ENCODE assay signal across 9 mouse cellular contexts in the genomic region with DNA sequence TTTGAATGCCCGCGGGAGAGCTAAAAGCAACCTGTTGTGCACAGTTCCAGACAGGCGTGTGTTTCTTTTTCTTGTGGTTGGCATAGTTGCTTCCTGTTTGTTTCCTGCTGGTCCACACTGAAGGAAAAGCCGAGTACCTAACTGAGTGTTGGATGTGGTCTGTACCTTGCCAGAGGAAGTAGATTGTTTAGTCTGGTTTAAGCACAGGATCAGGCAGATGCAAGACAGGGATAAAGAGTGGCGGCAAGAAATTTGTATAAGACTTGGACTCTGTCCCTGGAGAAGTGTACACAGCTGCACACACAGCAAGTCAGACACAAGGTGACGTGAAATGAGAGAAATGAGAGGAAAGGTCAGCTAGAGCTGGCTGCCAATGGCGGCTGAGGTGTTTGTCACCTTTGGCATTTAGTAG. TPM values are rescaled to one million over a fixed set of nuclear protein-coding genes. Genes with fewer than 3 reads are reported as not detected.
DNase-seq lines count a peak whose midpoint lies in the region; ATAC-seq and TF ChIP-seq lines count a peak whose summit lies in the region.
"Had no signal": no experiment of that assay in that cellular context is flagged by ENCODE, and none has a peak within 500 bp of the region (broad histone marks: within the 10 kb centered on the region; RNA-seq: fewer than 3 reads in every experiment).

No protein-coding gene starts in this region.

- no peak for TF ChIP-seq CTCF in liver, postnatal 0 days (IDR thresholded peaks at IDR 0.05; ENCODE audit: low read depth)

- TF ChIP-seq EP300 in liver, postnatal 0 days (IDR thresholded peaks at IDR 0.05; ENCODE audit: low read depth) = no peak

- peaks cover 25% of the 10 kb centered on the region for H3K4me1 ChIP-seq in liver, embryonic 15.5 days (replicated peaks)
- peaks cover 16% of the 10 kb centered on the region for H3K4me1 ChIP-seq in intestine, embryonic 14.5 days (replicated peaks; ENCODE audit: control insufficient read depth, insufficient read depth, low read length)
- H3K4me1 ChIP-seq in liver, postnatal 0 days (ENCODE audit: insufficient read depth) = peaks cover 6% of the 10 kb centered on the region
- peaks cover 10% of the 10 kb centered on the region; the same call in 1 of the 2 replicates for H3K4me1 ChIP-seq in forebrain, embryonic 13.5 days

- H3K4me2 ChIP-seq in liver, embryonic 15.5 days = no peak overlapping the region
- peak overlapping the region; percentile 33 for H3K4me2 ChIP-seq in intestine, embryonic 14.5 days (ENCODE audit: low read length)
- H3K4me2 ChIP-seq in liver, postnatal 0 days (ENCODE audit: low read depth, low read length) = no peak overlapping the region
- H3K4me2 ChIP-seq in forebrain, embryonic 13.5 days = no peak overlapping the region

- no peak overlapping the region for H3K9ac ChIP-seq in liver, embryonic 15.5 days
- H3K9ac ChIP-seq in intestine, embryonic 14.5 days (ENCODE audit: low read length) = no peak overlapping the region
- no peak overlapping the region for H3K9ac ChIP-seq in liver, postnatal 0 days (replicated peaks)
- H3K9ac ChIP-seq in forebrain, embryonic 13.5 days = no peak overlapping the region

- 24% methylated on average over 7 of the region's 7 CpGs for WGBS in liver, embryonic 15.5 days (ENCODE audit: insufficient replicate concordance)
- WGBS in intestine, embryonic 14.5 days = 23% methylated on average over 7 of the region's 7 CpGs
- WGBS in liver, postnatal 0 days (ENCODE audit: insufficient replicate concordance) = 28% methylated on average over 7 of the region's 7 CpGs
- 77% methylated on average over 7 of the region's 7 CpGs for WGBS in forebrain, embryonic 13.5 days

- H3K27me3 ChIP-seq in liver, embryonic 15.5 days = no peaks in the 10 kb centered on the region
- no peaks in the 10 kb centered on the region for H3K27me3 ChIP-seq in intestine, embryonic 14.5 days (replicated peaks; ENCODE audit: control insufficient read depth, insufficient read depth, low read length)
- H3K27me3 ChIP-seq in liver, postnatal 0 days (ENCODE audit: insufficient read depth, low read length) = no peaks in the 10 kb centered on the region
- H3K27me3 ChIP-seq in forebrain, embryonic 13.5 days = no peaks in the 10 kb centered on the region

- H3K27ac ChIP-seq in liver, embryonic 15.5 days (replicated peaks) = peak overlapping the region; percentile 29; the same call in 1 of the 2 replicates
- H3K27ac ChIP-seq in intestine, embryonic 14.5 days (ENCODE audit: low read depth) = peak overlapping the region; percentile 70
- H3K27ac ChIP-seq in liver, postnatal 0 days (ENCODE audit: low read depth) = peak overlapping the region; percentile 86
- no peak overlapping the region for H3K27ac ChIP-seq in forebrain, embryonic 13.5 days

- no peak for DNase-seq in liver
- peak; percentile 60 for DNase-seq in intestine, embryonic 14.5 days (ENCODE audit: low spot score)
- peak; percentile 47 for DNase-seq in liver, postnatal 0 days
- peak; percentile 16 to 33 for DNase-seq in thymus, postnatal 36 days
- DNase-seq in urinary bladder, adult 2 months (ENCODE audit: low spot score) = no peak
- no peak for DNase-seq in retina, embryonic 14.5 days (ENCODE audit: low spot score)

- H3K4me3 ChIP-seq in liver, embryonic 15.5 days (replicated peaks) = no peak overlapping the region
- no peak overlapping the region for H3K4me3 ChIP-seq in intestine, embryonic 14.5 days (ENCODE audit: low read depth, low read length)
- no peak overlapping the region for H3K4me3 ChIP-seq in liver, postnatal 0 days (ENCODE audit: low read depth, low read length)
- no peak overlapping the region for H3K4me3 ChIP-seq in forebrain, embryonic 13.5 days

- peaks cover 45% of the 10 kb centered on the region for H3K36me3 ChIP-seq in liver, embryonic 15.5 days (replicated peaks)
- peaks cover 5% of the 10 kb centered on the region; the same call in 1 of the 2 replicates for H3K36me3 ChIP-seq in intestine, embryonic 14.5 days (ENCODE audit: control insufficient read depth, insufficient read depth, low read length)
- H3K36me3 ChIP-seq in liver, postnatal 0 days (replicated peaks; ENCODE audit: insufficient read depth, low read length) = peaks cover 20% of the 10 kb centered on the region
- peaks cover 6% of the 10 kb centered on the region; the same call in 1 of the 2 replicates for H3K36me3 ChIP-seq in forebrain, embryonic 13.5 days (ENCODE audit: poor library complexity, severe bottlenecking)

- no peak for ATAC-seq in liver, embryonic 15.5 days (ENCODE audit: insufficient read depth)
- ATAC-seq in intestine, embryonic 14.5 days (replicated peaks; ENCODE audit: low FRiP score, low TSS enrichment, low read depth) = peak; percentile 76; the same call in 1 of the 2 replicates
- peak; percentile 94 for ATAC-seq in liver, postnatal 0 days
- ATAC-seq in forebrain, embryonic 13.5 days = no peak
- ATAC-seq: forebrain, embryonic 14.5 days had no signal

- no peaks in the 10 kb centered on the region for H3K9me3 ChIP-seq in liver, embryonic 15.5 days (replicated peaks)
- H3K9me3 ChIP-seq in intestine, embryonic 14.5 days (ENCODE audit: control insufficient read depth, low read length) = no peaks in the 10 kb centered on the region
- H3K9me3 ChIP-seq in liver, postnatal 0 days (ENCODE audit: low read length) = no peaks in the 10 kb centered on the region
- H3K9me3 ChIP-seq in forebrain, embryonic 13.5 days (replicated peaks) = no peaks in the 10 kb centered on the region

RNA-seq across cellular contexts. Expression of gene Bpgm, which starts 19.1 kb away (rescaled TPM):
- polyA plus RNA-seq in liver, embryonic 15.5 days (2015; fragmentation: Nextera tagmentation; extraction: Ambion mirVana) = 194 and 219 TPM in 2 replicates
- 30.4 and 38.1 TPM in 2 replicates for polyA plus RNA-seq in intestine, embryonic 14.5 days (2014; fragmentation: Nextera tagmentation; extraction: Ambion mirVana)
- 85.5 and 88.8 TPM in 2 replicates for polyA plus RNA-seq in liver, postnatal 0 days (2015; fragmentation: Nextera tagmentation; extraction: Ambion mirVana)
- 40.9 and 45.8 TPM in 2 replicates for polyA plus RNA-seq in urinary bladder, adult 2 months (2012; rRNA removed)
- 57.8 and 72.7 TPM in 2 replicates for polyA plus RNA-seq in forebrain, embryonic 13.5 days (2015; fragmentation: Nextera tagmentation; extraction: Ambion mirVana)

Comparison
In these comparisons a context has a peak if more than half of its experiments do, and no peak if none do; other contexts are left out.
1. ATAC-seq: peak in intestine, embryonic 14.5 days (single experiment) and liver, postnatal 0 days (single experiment); none in liver, embryonic 15.5 days (single experiment) and forebrain, embryonic 13.5 days (single experiment).
2. DNase-seq: peak in intestine, embryonic 14.5 days (single experiment), liver, postnatal 0 days (single experiment) and thymus, postnatal 36 days (2 of 2); none in liver (single experiment), urinary bladder, adult 2 months (single experiment) and retina, embryonic 14.5 days (single experiment).